Mouse (Mus musculus) spleen, postnatal 0 days (tissue): ENCODE measurements around the gene Prkd1. TPM values are rescaled to one million over a fixed set of nuclear protein-coding genes. Genes with fewer than 3 reads are reported as not detected.

Experiments used
- polyA plus RNA-seq: library from polyadenylated mRNA; unstranded; fragments of >200 nt; fragmentation: Nextera tagmentation; extraction: Ambion mirVana; gene quantifications from 2 replicates; pipeline ENCODE4 v1.2.1, GENCODE M21; 2015

The Prkd1 gene
- 2.4 and 2.5 TPM in 2 replicates for polyA plus RNA-seq

GRCm38 (mm10) chr12:50648671-50649541, at the start of gene Prkd1:
Gene Prkd1 (minus strand): TSS chr12:50649098.

